Mouse (Mus musculus): ENCODE results near the gene Pepd. TPM values are rescaled to one million over a fixed set of nuclear protein-coding genes. Genes with fewer than 3 reads are reported as not detected.

Gene Pepd
- polyA plus RNA-seq, 1 experiment from 2014 or later = 43.3 TPM

DNA sequence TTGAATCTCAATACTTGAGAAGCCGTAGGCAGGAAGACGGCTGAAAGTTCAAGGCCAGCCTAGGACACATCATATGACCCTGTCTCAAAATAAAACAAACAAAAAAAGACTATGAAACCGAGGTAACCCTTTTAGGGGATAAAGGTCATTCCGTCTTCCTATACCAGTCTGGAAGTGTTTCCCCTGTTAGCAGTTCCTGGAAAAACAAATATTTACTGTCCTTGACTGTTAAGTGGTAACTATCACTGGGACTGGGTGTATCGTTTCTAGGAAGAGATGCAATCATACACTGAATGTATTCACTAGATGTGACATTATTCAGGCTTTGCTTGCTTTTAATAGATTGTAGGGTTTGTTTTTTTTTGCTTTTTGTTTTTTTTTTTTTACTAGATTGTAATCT lies 178.4 kb downstream of the Pepd start:
- no peak overlapping the region for H3K4me3 ChIP-seq
- H3K27ac ChIP-seq (replicated peaks) = no peak overlapping the region
- H3K36me3 ChIP-seq = no peaks in the 10 kb centered on the region
- H3K27me3 ChIP-seq (replicated peaks) = peaks cover 26% of the 10 kb centered on the region
- peaks cover 9% of the 10 kb centered on the region for H3K4me1 ChIP-seq
- no peak for ATAC-seq (ENCODE audit: extremely low read depth, insufficient number of reproducible peaks, low FRiP score, low TSS enrichment)
- WGBS = 63% methylated on average over 5 of the region's 5 CpGs
- H3K9ac ChIP-seq = no peak overlapping the region
- H3K4me2 ChIP-seq = no peak overlapping the region
- H3K9me3 ChIP-seq = no peaks in the 10 kb centered on the region

Small RNA genes lying within 50 kb of the gene (microRNA-seq; reads per million reads assigned to microRNA genes)
- gene Gm25033 = not detected

Other genes starting within 250 kb of the Pepd start
- gene Chst8, start 99.7 kb upstream of the Pepd start, polyA plus RNA-seq (2015; fragmentation: Nextera tagmentation; extraction: Ambion mirVana) = 0.91 and 1.6 TPM in 2 replicates
- 16.3 and 19.2 TPM in 2 replicates for gene Cebpg, start 144.2 kb downstream of the Pepd start, polyA plus RNA-seq (2015; fragmentation: Nextera tagmentation; extraction: Ambion mirVana)
- 0.47 and 0.78 TPM in 2 replicates for gene Cebpa, start 206.9 kb downstream of the Pepd start, polyA plus RNA-seq (2015; fragmentation: Nextera tagmentation; extraction: Ambion mirVana)

All from heart, embryonic 13.5 days (tissue).